Mouse (Mus musculus) spleen, adult 2 months (tissue): ENCODE results near the gene Izumo3.

Experiments
- CTCF ChIP-seq: fragments of 200-500 bp; IDR thresholded peaks from 2 replicates; pipeline ENCODE4 v1.5.1; 2011; ENCODE audit warnings: mild to moderate bottlenecking, inconsistent platforms; ENCODE audit not compliant: insufficient read depth, insufficient read length, insufficient replicate concordance; ENCODE audit errors: extremely low read depth
- POLR2A ChIP-seq: fragments of 200-500 bp; IDR thresholded peaks from 2 replicates; pipeline ENCODE4 v1.6.1; 2011; ENCODE audit warnings: low read depth, low read length, inconsistent platforms

DNA sequence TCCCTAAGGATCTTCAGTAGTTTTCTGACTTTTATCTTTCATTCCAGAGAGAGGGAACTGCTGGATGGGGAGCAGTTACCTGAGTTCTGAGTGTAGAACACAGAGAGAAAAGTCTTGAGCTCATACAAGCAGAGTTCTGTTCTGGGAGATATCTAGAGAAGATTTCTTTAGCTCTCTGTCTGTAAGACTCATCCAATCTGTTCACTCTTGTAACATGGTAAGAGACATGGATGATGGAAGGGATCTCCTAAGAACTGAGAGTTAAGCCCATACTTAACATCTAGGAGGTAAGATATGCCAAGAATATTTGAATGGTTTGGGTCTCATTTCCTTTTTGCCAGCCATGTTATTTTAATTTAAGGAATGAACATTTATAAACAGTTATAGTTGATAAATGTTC lies at the start of gene Izumo3:
- TF ChIP-seq CTCF (no peak), POLR2A (no peak)
